Mouse (Mus musculus) embryo, embryonic 10 days (tissue): ENCODE results near the gene Unc45a.
A peak's percentile ranks its signal among the peaks of the same experiment; 100 is the strongest.

ENCODE experiments used
- DNase-seq: peaks from one replicate; pipeline ENCODE4 v3.0.0-alpha.2; 2015; ENCODE audit warnings: low spot score

Gene Unc45a

GRCm38 (mm10) chr7:80368009-80368408, 27.2 kb upstream of the Unc45a start:
- DNase-seq, result no peak

- no peak for DNase-seq
These were observed 26.4 kb upstream of the Unc45a start for GRCm38 (mm10) chr7:80367232-80367631.

GRCm38 (mm10) chr7:80365759-80366158, 25.0 kb upstream of the Unc45a start:
- DNase-seq, result no peak

GRCm38 (mm10) chr7:80360435-80360834, 19.6 kb upstream of the Unc45a start:
- DNase-seq, result no peak

GRCm38 (mm10) chr7:80358039-80358438, 17.2 kb upstream of the Unc45a start:
- DNase-seq, result no peak

- peak; percentile 62 for DNase-seq
These were observed 16.4 kb upstream of the Unc45a start for GRCm38 (mm10) chr7:80357156-80357555.

GRCm38 (mm10) chr7:80356351-80356750, 15.5 kb upstream of the Unc45a start:
- DNase-seq, result no peak

- no peak for DNase-seq
These were observed 12.1 kb upstream of the Unc45a start for GRCm38 (mm10) chr7:80352920-80353319.

- no peak for DNase-seq
These were observed 10.0 kb upstream of the Unc45a start for GRCm38 (mm10) chr7:80350808-80351207.

- DNase-seq, result no peak
These were observed 7.1 kb upstream of the Unc45a start for GRCm38 (mm10) chr7:80347670-80348586.

GRCm38 (mm10) chr7:80346830-80347229, 6.0 kb upstream of the Unc45a start:
- DNase-seq, result no peak

- no peak for DNase-seq
These were observed 5.4 kb upstream of the Unc45a start for GRCm38 (mm10) chr7:80346173-80346572.

- no peak for DNase-seq
These were observed 2.6 kb upstream of the Unc45a start for GRCm38 (mm10) chr7:80343270-80344018.

GRCm38 (mm10) chr7:80342858-80343257, 2.1 kb upstream of the Unc45a start, which contains the start of gene Hddc3:
Hddc3 (plus strand) TSS chr7:80343104.
- DNase-seq, result peak; percentile 91

- DNase-seq, result no peak
These were observed 988 bp upstream of the Unc45a start for GRCm38 (mm10) chr7:80341793-80342192.

- DNase-seq, result peak; percentile 98
These were observed 794 bp downstream of the Unc45a start for GRCm38 (mm10) chr7:80339793-80340628.

GRCm38 (mm10) chr7:80339371-80339770, 1.4 kb downstream of the Unc45a start:
- DNase-seq, result peak; percentile 44

- DNase-seq, result no peak
These were observed 3.9 kb downstream of the Unc45a start for GRCm38 (mm10) chr7:80336932-80337331.

GRCm38 (mm10) chr7:80334848-80335247, 6.0 kb downstream of the Unc45a start:
- DNase-seq, result no peak

- no peak for DNase-seq
These were observed 9.4 kb downstream of the Unc45a start for GRCm38 (mm10) chr7:80331433-80331832.

- no peak for DNase-seq
These were observed 10.5 kb downstream of the Unc45a start for GRCm38 (mm10) chr7:80330278-80330677.

- no peak for DNase-seq
These were observed 14.7 kb downstream of the Unc45a start for GRCm38 (mm10) chr7:80326076-80326475.
